Mouse (Mus musculus) embryo, embryonic 11.5 days (tissue): Measurements from ENCODE around the gene Tpsg1.

ENCODE experiments used
- DNase-seq: peaks from one replicate; pipeline ENCODE4 v3.0.0-alpha.2; 2012; ENCODE audit warnings: low read depth, low spot score

Gene Tpsg1

GRCm38 (mm10) chr17:25407352-25407751 is 38.3 kb downstream of the Tpsg1 start:
- DNase-seq, result no peak

- no peak for DNase-seq
Observed at GRCm38 (mm10) chr17:25408302-25408999, 39.4 kb downstream of the Tpsg1 start.

GRCm38 (mm10) chr17:25409621-25410020 is 40.5 kb downstream of the Tpsg1 start:
- DNase-seq, result no peak

GRCm38 (mm10) chr17:25410180-25410579 is 41.1 kb downstream of the Tpsg1 start:
- no peak for DNase-seq

- DNase-seq, result no peak
Observed at GRCm38 (mm10) chr17:25410786-25411185, 41.7 kb downstream of the Tpsg1 start.

GRCm38 (mm10) chr17:25411251-25411650 is 42.2 kb downstream of the Tpsg1 start:
- no peak for DNase-seq

- no peak for DNase-seq
Observed at GRCm38 (mm10) chr17:25414209-25414608, 45.1 kb downstream of the Tpsg1 start.

GRCm38 (mm10) chr17:25414917-25415316 is 45.8 kb downstream of the Tpsg1 start:
- DNase-seq, result no peak

- no peak for DNase-seq
Observed at GRCm38 (mm10) chr17:25415421-25415913, 46.4 kb downstream of the Tpsg1 start.

- no peak for DNase-seq
Observed at GRCm38 (mm10) chr17:25416219-25416618, 47.1 kb downstream of the Tpsg1 start.

- no peak for DNase-seq
Observed at GRCm38 (mm10) chr17:25417990-25418389, 48.9 kb downstream of the Tpsg1 start.

GRCm38 (mm10) chr17:25418926-25419325 is 49.9 kb downstream of the Tpsg1 start:
- no peak for DNase-seq

GRCm38 (mm10) chr17:25420998-25421397 is 51.9 kb downstream of the Tpsg1 start:
- DNase-seq, result no peak
